Mouse (Mus musculus) adrenal gland, postnatal 14 days (tissue): ENCODE data around the gene Cp. TPM values are rescaled to one million over a fixed set of nuclear protein-coding genes. Genes with fewer than 3 reads are reported as not detected.
A peak's percentile ranks its signal among the peaks of the same experiment; 100 is the strongest.
"Not testable (repeated sequence)": the region's sequence is repeated elsewhere in the genome, so short reads cannot be mapped to it uniquely, and the experiment has no call there.

Source experiments
- DNase-seq: peaks from one replicate; pipeline ENCODE4 v3.0.0; 2021; ENCODE audit warnings: mixed read lengths
- long read RNA-seq, 2 experiments: library from polyadenylated mRNA; stranded (forward); transcript quantifications; one replicate each; pipeline ENCODE4 v2.0.0; 2021
- total RNA-seq: library from RNA; stranded (reverse); gene quantifications from 2 replicates; pipeline ENCODE4 v1.2.3, GENCODE M21; 2021

Gene Cp
- total RNA-seq: 37.0 and 130 TPM in 2 replicates
- long read RNA-seq, experiment 1, full-length matches to known transcripts: 1 of 8 reads
- long read RNA-seq, experiment 1, partial matches to known transcripts: 4 of 8 reads
- long read RNA-seq, experiment 1, other reads (novel, unspliced or antisense): 3 of 8 reads
- long read RNA-seq, experiment 2, full-length matches to known transcripts: 16 of 38 reads
- long read RNA-seq, experiment 2, partial matches to known transcripts: 17 of 38 reads
- long read RNA-seq, experiment 2, other reads (novel, unspliced or antisense): 5 of 38 reads

DNA sequence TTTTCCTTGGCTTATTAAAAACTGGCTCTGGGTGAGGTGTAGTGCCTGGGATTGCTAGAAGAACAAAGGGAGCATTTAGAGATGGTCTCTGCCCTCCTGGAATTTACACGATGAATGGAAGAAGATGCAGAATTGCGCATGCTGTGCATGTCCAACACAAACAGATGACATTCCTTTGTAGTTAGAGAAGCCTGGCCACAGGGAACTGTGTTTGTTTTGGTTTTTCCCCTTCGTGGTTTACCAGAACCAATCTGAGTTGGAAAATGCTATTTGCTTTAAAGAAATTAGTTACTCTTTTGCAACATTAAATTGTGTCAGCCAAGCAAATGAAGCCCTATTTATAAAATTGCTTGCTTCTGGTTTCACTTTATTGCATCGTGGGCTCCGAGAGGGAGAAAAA lies at the start of gene Cp:
TSS of gene Cp (plus strand) at position 170 of the 400 bp plus-strand sequence.
- DNase-seq: no peak

DNA sequence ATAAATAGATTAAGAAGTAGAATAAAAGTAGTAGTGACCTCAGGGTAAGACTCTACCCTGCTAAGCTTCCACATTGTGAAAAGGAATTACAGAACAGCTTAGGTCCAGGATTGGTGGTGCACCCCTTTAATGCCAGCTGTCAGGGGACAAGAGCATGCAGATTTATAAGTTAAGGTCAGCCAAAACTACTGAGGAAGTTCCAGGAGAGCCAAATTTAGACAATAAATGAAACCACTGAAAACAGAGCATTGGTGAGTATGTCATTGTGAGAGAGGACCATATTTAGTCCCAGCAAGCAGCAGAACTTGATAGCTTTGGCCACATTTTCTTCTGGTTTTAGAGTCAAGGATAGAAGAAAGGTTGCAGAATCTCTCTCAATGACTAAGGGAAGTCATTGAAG lies 8.3 kb upstream of the Cp start:
- no peak for DNase-seq

DNA sequence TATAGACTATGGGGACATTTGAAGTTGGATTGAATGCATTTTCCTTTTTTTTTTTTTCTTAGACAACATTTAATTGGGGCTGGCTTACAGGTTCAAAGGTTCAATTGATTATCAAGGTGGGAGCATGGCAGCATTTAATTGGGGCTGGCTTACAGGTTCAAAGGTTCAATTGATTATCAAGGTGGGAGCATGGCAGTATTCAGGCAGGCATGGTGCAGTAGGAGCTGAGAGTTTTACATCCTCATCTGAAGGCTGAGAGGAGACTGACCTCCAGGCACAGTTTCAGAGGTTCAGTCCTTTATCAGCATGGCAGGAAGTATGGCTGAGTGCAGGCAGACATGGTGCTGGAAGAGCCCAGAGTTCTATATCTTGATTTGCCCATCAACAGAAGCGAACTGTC lies 7.5 kb upstream of the Cp start:
- not testable (repeated sequence) for DNase-seq

DNA sequence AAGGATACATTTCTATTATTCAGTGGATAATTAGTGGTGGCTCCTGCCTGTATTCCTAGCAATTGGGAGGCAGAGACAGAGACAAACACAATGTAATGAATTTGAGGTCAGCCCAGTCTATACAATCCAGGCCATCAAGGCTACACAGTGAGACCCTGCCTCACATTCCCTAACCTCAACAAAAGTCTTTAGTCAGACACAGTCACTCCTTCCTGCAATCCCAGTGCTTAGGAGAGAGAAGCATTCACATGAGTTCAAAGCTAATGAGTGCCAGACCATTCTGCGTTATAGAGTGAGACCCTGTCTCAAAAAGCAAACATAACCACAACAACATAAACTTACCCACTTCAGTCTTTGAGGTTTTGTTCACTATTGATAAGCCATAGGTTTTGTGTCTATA lies 3.4 kb upstream of the Cp start:
- no peak for DNase-seq

DNA sequence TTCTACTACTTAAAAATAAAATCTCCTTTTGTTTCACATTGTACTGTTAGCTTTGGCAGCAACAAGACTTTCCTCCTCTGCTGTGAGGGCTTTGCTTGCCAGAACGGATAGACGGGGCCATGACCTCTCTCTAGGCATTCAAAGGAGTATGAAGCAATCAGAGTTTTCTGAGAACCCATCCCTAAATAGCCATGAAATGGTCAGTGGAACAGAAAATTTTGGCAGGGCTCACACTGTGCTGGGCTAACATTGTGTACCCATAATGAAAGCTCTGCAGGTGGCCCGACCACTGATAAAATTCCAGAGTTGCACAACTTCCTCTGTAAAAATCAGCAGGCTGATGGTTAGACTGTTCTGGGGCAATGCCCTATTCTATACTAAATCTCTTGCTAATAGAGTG lies 3.0 kb upstream of the Cp start:
- peak; percentile 60 for DNase-seq

DNA sequence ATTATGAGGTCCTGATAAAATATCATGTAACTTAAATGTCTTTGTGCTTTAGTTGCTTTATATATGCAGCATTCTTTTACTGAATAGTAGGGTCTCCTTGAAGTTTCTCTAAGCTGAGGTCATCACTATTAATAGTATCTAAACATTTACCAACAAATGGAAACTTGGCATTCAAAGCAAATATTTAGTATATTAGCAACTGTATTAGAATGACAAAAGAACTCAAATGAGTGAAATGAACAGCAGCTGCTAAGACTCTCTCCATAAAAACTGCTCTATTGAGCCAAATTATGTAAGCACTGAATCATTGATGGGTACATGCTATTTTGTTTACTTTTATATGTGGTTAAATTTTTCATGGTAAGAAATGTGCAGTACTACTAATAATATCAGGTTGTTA lies 1.2 kb downstream of the Cp start:
- DNase-seq: no peak

DNA sequence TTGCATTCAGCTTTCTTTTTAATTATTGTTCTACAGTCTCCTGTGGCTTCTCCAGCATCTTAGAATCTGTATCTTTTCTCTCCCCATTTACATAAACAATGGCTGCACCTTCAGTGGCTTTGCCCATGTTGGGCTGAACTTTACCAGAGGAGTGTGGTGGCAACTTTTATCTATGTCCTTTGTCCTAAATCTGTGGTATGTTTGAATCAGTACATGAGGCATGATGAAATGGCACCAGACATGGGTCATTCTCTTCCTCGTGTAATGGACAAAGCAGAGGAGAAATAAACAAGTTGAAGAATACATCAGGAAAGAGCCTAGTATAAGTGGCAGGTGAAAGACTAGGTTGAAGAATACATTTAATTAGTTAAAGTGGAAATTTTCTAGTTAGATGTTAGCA lies 2.1 kb downstream of the Cp start:
- DNase-seq: no peak

DNA sequence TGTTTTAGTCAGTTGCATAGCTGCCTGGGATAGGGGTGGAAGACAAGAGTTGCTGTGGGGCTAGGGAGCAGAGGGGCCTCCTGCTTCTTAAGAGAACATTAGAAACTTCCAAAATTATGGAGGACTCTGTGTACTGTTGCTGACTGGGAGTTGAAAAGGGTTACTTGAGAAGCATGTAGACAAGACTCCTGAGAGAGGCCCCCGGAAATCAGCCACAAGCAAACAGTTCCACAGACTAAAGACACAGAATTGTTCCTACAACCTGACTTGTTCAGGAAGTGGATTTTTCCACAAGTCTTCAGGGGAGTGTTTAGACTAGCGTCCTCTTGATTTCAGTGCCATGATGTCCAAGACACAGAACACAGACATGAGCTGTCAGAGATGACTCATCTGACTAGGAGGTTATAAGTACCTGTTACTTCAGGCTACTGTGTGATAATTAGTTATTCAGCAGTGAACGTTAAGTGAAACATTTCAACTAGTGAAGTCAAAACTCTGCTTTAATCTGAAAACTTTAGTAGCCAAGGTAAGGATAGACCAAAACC lies 3.8 kb downstream of the Cp start:
- no peak for DNase-seq

DNA sequence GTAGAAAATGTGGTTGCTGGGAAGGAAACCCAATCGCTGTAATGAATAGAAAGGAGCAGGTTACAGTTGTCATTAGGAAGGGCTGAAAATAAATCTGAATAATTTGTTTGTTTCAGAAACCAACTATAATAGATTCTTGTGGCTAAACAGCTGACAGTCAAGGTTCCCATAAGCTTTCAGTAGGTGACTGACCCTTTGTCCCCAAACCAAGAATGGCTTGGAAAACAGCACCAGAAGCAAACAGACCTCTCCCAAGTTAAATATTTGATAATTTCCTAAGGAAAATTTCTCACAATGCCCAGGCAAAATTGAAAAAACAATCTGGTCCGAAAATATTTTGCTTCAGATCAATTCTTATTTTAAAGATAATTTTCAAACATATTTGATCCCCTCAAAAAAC lies 4.5 kb downstream of the Cp start:
- no peak for DNase-seq

DNA sequence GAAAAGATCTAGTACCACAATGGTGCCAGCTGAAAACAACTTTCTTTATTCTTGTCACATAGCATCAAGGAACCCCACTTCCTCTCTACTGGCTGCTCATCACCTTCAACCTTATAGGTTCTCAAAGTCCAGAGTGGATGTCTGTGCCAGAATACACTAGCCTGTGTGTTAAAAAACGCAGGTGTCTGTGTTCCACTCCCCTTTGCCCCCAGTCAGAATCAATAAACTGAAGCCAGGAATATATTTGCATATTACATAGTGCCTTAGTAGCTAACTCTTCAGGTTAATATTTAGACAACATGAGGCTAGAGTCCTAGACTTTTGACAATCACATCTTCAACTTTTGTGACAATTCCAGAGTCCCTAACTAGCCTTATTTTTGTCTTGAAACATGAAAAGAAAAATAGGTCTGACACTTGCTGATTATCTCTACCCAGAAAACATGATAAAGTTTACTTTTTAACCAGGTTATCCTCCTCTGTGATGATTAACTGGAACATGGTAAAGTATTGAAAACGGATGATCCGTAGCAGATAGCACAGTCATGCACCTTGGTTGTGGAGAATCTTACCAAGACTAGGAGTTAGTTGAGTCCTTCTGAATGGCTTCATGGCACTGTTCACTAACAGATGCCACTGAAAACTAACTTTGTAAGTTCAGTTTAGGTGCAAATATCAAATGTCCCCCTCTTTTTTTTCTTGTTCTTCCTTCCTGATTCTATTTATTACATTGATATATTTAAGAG lies 6.1 kb downstream of the Cp start:
- no peak for DNase-seq

DNA sequence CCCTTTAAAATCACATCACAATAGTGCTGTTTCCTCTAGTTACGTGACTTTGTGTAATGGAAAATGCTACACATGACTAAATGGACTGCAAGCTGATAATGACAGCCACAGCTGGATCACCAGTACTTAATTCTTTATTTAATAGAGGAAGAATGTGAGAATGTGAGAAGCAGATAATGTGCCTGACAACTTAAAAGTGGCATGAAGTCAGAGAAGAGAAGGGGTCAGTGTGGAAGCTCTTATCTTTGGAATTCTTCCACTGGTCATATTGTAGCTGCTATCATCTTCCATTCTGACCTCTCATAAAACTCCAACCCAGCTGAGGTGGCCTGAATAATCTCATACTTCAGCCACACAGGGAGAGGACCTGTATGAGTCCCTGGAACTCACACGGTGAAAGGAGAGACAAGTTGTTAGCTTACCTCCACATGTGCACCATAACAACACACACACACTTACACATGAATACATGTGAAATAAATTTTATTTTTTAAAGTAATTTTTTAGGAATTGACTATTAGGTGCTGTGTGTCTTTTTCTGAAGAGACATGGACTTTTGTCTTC lies 7.9 kb downstream of the Cp start:
- no peak for DNase-seq

DNA sequence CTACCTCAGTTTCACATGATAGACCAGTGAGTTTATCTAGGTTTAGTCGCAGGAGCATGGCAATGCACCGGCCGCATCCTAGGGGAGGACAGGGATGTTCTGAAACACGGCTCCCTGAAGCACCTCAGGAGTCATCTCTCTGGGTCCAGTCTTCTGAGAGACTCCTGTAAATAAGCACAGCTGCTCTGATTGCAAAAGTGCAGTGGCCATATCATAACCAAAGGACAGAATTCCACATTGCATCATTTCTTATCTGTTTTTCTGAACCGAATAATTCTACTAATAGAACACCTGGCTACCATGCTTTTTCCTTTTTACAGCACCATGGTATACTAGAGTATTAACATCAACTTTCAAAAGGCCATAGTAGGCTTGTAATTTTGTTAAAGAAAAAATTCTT lies 8.4 kb downstream of the Cp start:
- DNase-seq: no peak

DNA sequence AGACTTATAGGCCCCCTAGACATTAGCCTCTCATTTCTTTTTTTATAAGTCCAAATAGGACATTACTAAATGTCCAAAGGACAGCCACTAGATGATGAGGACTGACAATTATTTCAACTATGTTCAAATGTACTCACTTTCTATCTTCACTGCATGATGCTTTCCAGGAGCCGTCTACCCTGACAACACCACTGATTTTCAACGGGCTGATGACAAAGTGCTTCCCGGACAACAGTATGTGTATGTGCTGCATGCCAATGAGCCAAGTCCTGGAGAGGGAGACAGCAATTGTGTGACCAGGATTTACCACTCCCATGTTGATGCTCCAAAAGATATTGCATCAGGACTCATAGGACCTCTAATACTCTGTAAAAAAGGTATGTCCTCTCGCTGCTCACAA lies 9.2 kb downstream of the Cp start:
- DNase-seq: no peak

DNA sequence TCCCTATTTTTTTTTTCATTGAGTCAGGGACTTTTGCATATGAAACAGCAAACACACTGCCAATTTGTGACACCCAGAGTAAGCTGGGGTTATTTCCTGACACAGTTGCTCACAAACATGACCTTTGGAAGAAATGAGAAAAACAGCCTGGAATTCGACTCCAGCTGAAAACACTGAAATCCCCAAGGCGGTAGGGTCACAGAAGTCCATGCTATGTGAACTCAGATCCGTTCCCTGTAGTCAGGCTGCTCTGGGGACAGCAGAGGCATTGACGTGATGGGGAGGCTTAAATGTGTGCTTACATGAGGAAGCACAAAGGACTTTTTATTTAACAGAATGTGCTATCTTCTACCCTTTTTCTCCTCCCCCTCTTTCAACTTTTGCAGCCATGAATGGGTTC lies 21.6 kb downstream of the Cp start:
- DNase-seq: peak; percentile 17

DNA sequence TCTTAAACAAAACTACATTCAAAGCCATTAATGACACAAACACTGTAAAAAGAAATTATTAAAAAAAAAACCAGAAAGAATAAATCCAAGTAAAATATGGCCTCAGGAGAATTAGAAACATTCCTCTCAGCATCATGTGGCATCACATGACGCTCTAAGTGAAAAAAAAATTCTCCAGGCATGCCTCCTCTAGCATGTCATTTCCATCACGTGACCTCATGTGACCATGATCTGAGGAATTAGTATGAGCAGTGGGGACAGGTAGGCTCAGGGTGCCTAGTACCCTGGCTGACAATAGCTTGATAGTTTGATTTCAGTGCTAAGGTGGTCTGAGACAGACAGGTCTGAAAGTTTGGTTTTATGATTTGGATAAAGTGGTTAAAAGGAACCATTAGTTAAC lies 24.3 kb downstream of the Cp start:
- no peak for DNase-seq

DNA sequence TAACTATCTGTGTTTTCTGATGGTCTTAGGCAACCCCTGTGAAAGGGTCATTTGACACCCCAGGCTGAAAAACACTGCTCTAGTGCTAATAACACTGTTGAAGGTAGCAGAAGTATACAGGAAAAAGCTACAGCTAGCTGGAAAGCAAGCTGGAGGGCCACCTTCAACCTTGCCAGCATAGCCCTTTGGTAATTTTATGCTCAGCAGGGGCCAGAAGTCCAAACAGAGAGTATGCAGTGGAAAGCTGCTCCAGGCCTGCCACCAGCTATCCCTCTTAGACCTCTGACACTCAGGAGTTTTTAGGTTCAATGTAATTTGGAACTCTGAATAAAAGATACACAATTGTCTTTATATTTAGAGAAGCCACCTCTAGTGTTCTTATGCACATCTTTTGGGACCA lies 26.0 kb downstream of the Cp start:
- DNase-seq: no peak

DNA sequence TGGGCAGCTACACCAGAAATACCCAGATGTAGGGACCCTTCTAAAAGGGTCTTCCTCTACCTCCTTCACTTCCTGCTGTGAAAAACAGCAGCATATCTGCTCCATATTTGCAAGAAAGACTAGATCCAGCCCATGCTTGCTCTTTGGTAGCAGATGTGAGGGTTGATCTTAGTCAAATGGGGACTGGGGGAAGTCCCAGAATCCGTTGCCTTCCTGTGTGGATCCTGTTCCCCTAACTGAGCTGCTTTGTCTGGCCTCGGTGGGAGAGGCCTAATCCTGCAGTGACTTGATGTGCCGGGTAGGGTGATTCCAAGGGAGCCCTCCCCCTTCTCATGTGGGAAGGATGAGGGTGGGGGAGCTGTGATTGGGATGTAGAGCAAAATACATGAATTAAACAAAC lies 29.3 kb downstream of the Cp start:
- DNase-seq: no peak

DNA sequence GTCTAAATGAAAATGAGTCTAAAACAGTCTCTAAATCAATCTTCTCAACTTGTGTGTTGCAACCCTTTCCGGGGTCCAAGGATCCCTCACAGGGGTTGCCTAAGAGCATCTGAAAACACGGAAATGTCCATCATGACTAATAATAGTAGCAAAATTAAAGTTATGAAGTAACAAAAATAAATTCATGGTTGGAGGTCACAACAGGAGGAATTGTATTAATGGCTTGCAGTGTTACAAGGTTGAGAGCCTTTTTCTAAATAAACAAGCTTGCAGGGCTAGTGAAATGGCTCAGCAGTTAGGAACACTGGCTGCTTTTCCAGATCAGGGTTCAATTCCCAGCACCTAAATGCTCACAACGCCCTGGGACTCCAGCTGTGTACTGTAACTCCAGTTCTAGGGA lies 33.2 kb downstream of the Cp start:
- DNase-seq: no peak

DNA sequence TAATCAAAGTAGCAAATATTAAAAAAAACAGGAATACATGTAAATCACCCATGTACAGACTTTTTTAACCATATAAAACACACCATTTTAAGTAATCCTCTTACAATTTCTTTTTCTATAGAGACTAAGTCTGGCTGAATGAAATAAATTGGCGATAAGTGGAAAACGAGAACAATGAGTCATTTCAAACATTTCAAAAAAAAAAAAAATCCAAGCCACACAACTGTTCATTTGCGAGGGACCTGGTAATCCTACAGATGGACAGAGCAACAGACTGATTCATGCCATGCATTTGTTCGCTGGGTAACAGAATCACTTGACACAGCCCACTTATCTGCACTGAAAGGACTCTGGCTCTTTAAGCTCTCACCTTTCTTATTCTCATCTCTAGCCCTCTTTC lies 35.5 kb downstream of the Cp start:
- DNase-seq: no peak

DNA sequence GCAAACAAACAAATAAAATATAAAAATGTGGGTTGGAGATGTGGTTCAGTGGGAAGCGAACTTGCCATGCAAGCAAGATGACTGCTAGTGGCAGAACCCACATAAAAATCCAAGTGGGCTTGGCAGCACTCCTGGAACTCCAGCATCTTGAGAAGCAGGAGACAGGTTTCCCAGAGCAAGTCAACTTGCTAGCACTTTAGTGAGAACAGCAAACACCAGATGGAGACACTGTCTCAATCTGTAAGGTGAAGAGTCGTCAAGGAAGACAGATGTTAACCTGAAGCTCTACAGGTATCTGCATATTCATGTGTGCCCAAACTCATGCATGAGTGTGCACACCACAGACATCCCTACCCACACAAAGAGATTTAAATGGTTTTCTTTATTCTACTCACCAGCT lies 42.7 kb downstream of the Cp start:
- DNase-seq: no peak

DNA sequence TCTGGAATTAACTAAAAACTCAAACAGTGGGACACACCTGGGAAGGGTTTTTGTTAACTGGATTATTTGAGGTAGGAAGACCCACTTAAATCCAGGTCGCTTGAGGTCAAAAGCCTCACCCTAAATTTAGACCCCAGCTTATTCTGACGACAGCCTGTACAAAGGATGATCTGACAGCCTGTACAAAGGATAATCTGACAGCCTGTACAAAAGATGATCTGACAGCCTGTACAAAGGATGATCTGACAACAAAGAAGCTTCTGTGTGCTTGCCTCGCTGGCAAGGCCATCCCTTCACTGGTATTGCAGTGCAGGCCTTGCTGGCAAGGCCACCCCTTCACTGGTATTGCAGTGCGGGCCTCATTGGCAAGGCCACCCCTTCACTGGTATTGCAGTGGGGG lies 44.0 kb downstream of the Cp start:
- no peak for DNase-seq

DNA sequence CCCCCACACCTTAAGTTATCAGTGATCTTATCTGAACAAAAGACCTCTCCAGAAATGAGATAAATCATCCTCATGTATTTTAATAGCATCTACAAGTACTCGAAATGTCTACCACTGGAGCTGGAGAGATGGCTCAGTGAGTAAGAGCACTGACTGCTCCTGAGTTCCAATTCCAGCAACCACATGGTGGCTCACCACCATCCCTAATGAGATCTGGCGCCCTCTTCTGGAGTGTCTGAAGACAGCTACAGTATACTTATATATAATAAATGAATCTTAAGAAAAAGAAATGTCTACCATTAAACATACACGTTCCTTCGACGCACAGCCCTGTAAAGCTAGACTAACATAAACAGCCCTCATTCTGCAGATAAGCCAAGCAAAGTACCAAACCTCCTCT lies 45.9 kb downstream of the Cp start:
- peak; percentile 30 for DNase-seq

DNA sequence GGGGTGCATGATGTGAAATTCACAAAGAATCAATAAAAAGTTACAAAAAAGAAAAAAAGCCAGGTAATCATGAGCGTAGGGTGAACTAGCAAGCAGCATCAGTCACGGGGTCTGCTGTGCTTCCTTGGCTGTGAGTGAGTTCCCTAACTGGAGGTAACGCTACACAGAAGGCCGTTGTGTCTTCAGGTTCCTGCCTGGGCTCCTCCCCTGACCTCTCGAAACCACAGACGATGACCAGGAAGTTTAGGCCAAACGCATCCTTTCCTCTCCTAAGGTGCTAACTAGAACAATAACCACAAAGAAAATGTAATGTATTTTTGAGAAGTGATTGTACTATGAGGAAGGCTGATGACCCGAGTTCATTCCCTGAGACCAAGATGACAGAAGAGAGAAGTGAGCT lies 47.6 kb downstream of the Cp start:
- DNase-seq: no peak

DNA sequence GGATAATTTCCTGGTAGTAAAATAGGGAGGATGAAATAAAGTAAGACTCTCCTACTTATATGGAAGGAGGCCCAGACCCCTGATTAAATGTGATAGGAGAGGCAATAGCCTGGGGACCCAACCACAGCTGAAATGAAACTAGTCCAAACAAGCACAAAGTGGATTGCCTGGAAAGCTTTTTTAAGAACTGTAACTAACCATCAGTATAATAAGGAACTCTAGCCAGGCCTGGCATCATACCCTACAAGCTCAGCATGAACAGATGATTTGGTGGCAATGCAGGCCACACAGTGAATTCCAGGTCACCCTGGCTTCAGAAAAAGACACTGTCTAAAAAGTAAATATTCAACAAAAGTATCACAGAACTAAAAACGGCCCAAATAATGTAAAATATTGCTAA lies 48.8 kb downstream of the Cp start:
- DNase-seq: no peak
